Mouse (Mus musculus): ENCODE results near the gene Col25a1. TPM values are rescaled to one million over a fixed set of nuclear protein-coding genes. Genes with fewer than 3 reads are reported as not detected.

Col25a1 gene
- total and polyA plus RNA-seq, 2 experiments from 2014 or later: 10.6 to 28.0 TPM

DNA sequence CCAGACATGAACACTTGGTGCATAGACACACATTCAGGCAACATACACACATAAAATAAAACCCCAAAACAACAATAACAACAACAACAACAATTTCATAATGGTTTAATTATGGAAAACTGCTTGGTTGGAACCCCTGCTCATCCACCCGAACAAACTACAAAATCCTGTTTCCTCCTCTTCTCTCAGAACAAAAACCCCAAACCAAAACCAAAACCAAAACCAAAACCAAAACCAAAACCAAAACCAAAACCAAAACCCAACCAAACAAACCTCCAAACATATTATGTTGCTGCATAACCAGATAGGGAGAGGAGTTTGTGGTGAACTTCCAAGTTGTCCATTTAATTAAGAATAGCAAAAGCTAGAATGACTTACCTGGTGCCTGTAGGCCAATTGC lies 17.9 kb downstream of the Col25a1 start:
- no peak overlapping the region for H3K27ac ChIP-seq (ENCODE audit: low read depth, low read length)
- H3K4me1 ChIP-seq (ENCODE audit: insufficient read depth, low read length): no peaks in the 10 kb centered on the region
- no peaks in the 10 kb centered on the region for H3K9me3 ChIP-seq (ENCODE audit: low read length)
- WGBS: 82% methylated on average over 1 of the region's 1 CpGs
- ATAC-seq (ENCODE audit: low FRiP score): no peak
- no peaks in the 10 kb centered on the region for H3K27me3 ChIP-seq (ENCODE audit: insufficient read depth, low read length)
- no peak overlapping the region for H3K4me2 ChIP-seq (ENCODE audit: low read depth, low read length, poor library complexity, severe bottlenecking)
- TF ChIP-seq CTCF (IDR thresholded peaks at IDR 0.05): no peak
- H3K4me3 ChIP-seq (ENCODE audit: low read depth, low read length): no peak overlapping the region
- no peaks in the 10 kb centered on the region for H3K36me3 ChIP-seq (ENCODE audit: insufficient read depth, low read length)
- DNase-seq (ENCODE audit: low spot score): no peak
- no peak overlapping the region for H3K9ac ChIP-seq (replicated peaks; ENCODE audit: low read length, poor library complexity, severe bottlenecking)

DNA sequence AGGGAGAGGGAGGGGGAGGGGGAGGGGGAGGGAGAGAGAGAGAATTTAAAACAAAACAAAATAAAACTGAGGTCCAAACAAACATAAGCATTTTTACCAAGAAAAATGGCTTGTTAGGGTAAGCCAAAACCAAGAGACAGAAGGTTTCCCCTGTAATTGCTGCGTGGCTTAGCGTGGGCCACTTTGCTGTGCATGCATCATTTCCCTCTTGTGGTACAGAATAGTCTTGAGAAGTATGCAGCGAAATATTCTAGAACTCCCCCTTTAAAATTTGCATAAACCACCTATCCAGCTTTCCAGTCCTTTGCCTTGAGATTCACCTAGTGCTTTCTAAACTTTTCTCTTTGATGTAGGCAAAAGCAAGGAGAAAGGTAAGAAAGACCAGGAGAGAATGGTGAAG lies 21.8 kb downstream of the Col25a1 start:
- ATAC-seq (ENCODE audit: low FRiP score) (no peak), DNase-seq (ENCODE audit: low spot score) (no peak)
- WGBS: 90% methylated on average over 3 of the region's 3 CpGs
- H3K4me2 ChIP-seq (ENCODE audit: low read depth, low read length, poor library complexity, severe bottlenecking): no peak overlapping the region
- H3K9me3 ChIP-seq (ENCODE audit: low read length): no peaks in the 10 kb centered on the region
- H3K27ac ChIP-seq (ENCODE audit: low read depth, low read length): no peak overlapping the region
- no peak for TF ChIP-seq CTCF (IDR thresholded peaks at IDR 0.05)
- H3K36me3 ChIP-seq (ENCODE audit: insufficient read depth, low read length): no peaks in the 10 kb centered on the region
- no peaks in the 10 kb centered on the region for H3K27me3 ChIP-seq (ENCODE audit: insufficient read depth, low read length)
- H3K4me1 ChIP-seq (ENCODE audit: insufficient read depth, low read length): no peaks in the 10 kb centered on the region
- no peak overlapping the region for H3K9ac ChIP-seq (replicated peaks; ENCODE audit: low read length, poor library complexity, severe bottlenecking)
- no peak overlapping the region for H3K4me3 ChIP-seq (ENCODE audit: low read depth, low read length)

- WGBS: 33% methylated on average over 3 of the region's 3 CpGs
- H3K9ac ChIP-seq (replicated peaks; ENCODE audit: low read length, poor library complexity, severe bottlenecking): no peak overlapping the region
Observed at GRCm38 (mm10) chr3:130157551-130157950, 26.2 kb downstream of the Col25a1 start.

DNA sequence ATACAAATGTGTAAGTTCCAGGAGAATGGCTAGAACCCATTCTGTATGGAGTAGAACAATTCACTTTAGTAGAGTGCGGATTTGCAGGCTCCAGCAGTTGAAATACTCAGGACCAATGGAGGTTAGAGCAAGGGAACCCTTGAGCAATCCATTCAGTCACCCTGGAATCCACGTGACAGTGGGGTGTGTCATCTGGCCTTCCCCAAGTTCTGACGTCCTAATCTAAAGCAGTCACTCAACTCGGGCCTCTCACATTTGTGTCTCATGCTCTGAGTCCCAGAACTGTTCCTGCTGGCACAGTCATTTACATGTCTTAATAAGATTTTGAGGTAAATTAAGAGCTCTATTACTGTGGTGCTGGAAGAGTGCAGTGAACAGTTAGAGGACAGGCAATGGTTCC lies 28.6 kb downstream of the Col25a1 start:
- no peak for ATAC-seq (ENCODE audit: low FRiP score)
- Histone ChIP-seq H3K9ac (replicated peaks; ENCODE audit: low read length, poor library complexity, severe bottlenecking) (no peak overlapping the region), H3K36me3 (ENCODE audit: insufficient read depth, low read length) (no peaks in the 10 kb centered on the region), H3K4me2 (ENCODE audit: low read depth, low read length, poor library complexity, severe bottlenecking) (no peak overlapping the region), H3K4me3 (ENCODE audit: low read depth, low read length) (no peak overlapping the region), H3K9me3 (ENCODE audit: low read length) (no peaks in the 10 kb centered on the region), H3K4me1 (ENCODE audit: insufficient read depth, low read length) (no peaks in the 10 kb centered on the region), H3K27me3 (ENCODE audit: insufficient read depth, low read length) (no peaks in the 10 kb centered on the region), H3K27ac (ENCODE audit: low read depth, low read length) (no peak overlapping the region)
- WGBS: 65% methylated on average over 4 of the region's 4 CpGs
- no peak for TF ChIP-seq CTCF (IDR thresholded peaks at IDR 0.05)
- no peak for DNase-seq (ENCODE audit: low spot score)

More at GRCm38 (mm10) chr3:130157551-130157950, 26.2 kb downstream of the Col25a1 start:
- Histone ChIP-seq H3K27me3 (ENCODE audit: insufficient read depth, low read length) (no peaks in the 10 kb centered on the region), H3K27ac (ENCODE audit: low read depth, low read length) (no peak overlapping the region), H3K4me1 (ENCODE audit: insufficient read depth, low read length) (no peaks in the 10 kb centered on the region), H3K36me3 (ENCODE audit: insufficient read depth, low read length) (no peaks in the 10 kb centered on the region), H3K4me3 (ENCODE audit: low read depth, low read length) (no peak overlapping the region), H3K4me2 (ENCODE audit: low read depth, low read length, poor library complexity, severe bottlenecking) (no peak overlapping the region), H3K9me3 (ENCODE audit: low read length) (no peaks in the 10 kb centered on the region)
- no peak for ATAC-seq (ENCODE audit: low FRiP score)
- no peak for DNase-seq (ENCODE audit: low spot score)
- TF ChIP-seq CTCF (IDR thresholded peaks at IDR 0.05): no peak

- Histone ChIP-seq H3K9ac (replicated peaks; ENCODE audit: low read length, poor library complexity, severe bottlenecking) (no peak overlapping the region), H3K4me1 (ENCODE audit: insufficient read depth, low read length) (no peaks in the 10 kb centered on the region), H3K36me3 (ENCODE audit: insufficient read depth, low read length) (no peaks in the 10 kb centered on the region), H3K4me3 (ENCODE audit: low read depth, low read length) (no peak overlapping the region), H3K27me3 (ENCODE audit: insufficient read depth, low read length) (no peaks in the 10 kb centered on the region), H3K27ac (ENCODE audit: low read depth, low read length) (no peak overlapping the region), H3K4me2 (ENCODE audit: low read depth, low read length, poor library complexity, severe bottlenecking) (no peak overlapping the region), H3K9me3 (ENCODE audit: low read length) (no peaks in the 10 kb centered on the region)
- DNase-seq (ENCODE audit: low spot score) (no peak), ATAC-seq (ENCODE audit: low FRiP score) (no peak)
- WGBS: 59% methylated on average over 4 of the region's 4 CpGs
- no peak for TF ChIP-seq CTCF (IDR thresholded peaks at IDR 0.05)
Observed at GRCm38 (mm10) chr3:130160902-130161301, 29.6 kb downstream of the Col25a1 start.

GRCm38 (mm10) chr3:130161323-130161917 lies 30.1 kb downstream of the Col25a1 start:
- no peak overlapping the region for H3K9ac ChIP-seq (replicated peaks; ENCODE audit: low read length, poor library complexity, severe bottlenecking)
- TF ChIP-seq CTCF (IDR thresholded peaks at IDR 0.05): no peak
- no peak overlapping the region for H3K27ac ChIP-seq (ENCODE audit: low read depth, low read length)
- no peaks in the 10 kb centered on the region for H3K4me1 ChIP-seq (ENCODE audit: insufficient read depth, low read length)
- no peak overlapping the region for H3K4me3 ChIP-seq (ENCODE audit: low read depth, low read length)
- no peaks in the 10 kb centered on the region for H3K27me3 ChIP-seq (ENCODE audit: insufficient read depth, low read length)
- no peaks in the 10 kb centered on the region for H3K9me3 ChIP-seq (ENCODE audit: low read length)
- no peaks in the 10 kb centered on the region for H3K36me3 ChIP-seq (ENCODE audit: insufficient read depth, low read length)
- no peak overlapping the region for H3K4me2 ChIP-seq (ENCODE audit: low read depth, low read length, poor library complexity, severe bottlenecking)
- 42% methylated on average over 13 of the region's 13 CpGs for WGBS
- no peak for ATAC-seq (ENCODE audit: low FRiP score)
- DNase-seq (ENCODE audit: low spot score): no peak
